Mouse (Mus musculus) telencephalon, adult 2 months (tissue): ENCODE data around the gene Wdr4.

Experiments used
- DNase-seq: peaks from one replicate; pipeline ENCODE4 v3.0.0-alpha.2; 2011; ENCODE audit warnings: low read depth, low spot score

Gene Wdr4

GRCm38 (mm10) chr17:31445061-31445731 lies 74.6 kb downstream of the Wdr4 start:
- no peak for DNase-seq
